Mouse (Mus musculus) WW6 (cell line): ENCODE measurements around the gene Sec16b.

Source experiments
- DNase-seq: peaks from one replicate; pipeline ENCODE4 v3.0.0-alpha.2; 2013; ENCODE audit warnings: low read depth, low spot score

Gene Sec16b

GRCm38 (mm10) chr1:157513559-157513958, 7.0 kb downstream of the Sec16b start:
- no peak for DNase-seq

GRCm38 (mm10) chr1:157514298-157514697, 7.8 kb downstream of the Sec16b start:
- DNase-seq, result no peak

GRCm38 (mm10) chr1:157516838-157517808, 10.6 kb downstream of the Sec16b start:
- no peak for DNase-seq

GRCm38 (mm10) chr1:157518111-157518523, 11.6 kb downstream of the Sec16b start:
- DNase-seq, result no peak

- no peak for DNase-seq
Measured at GRCm38 (mm10) chr1:157519396-157519795, 12.9 kb downstream of the Sec16b start.

GRCm38 (mm10) chr1:157522322-157522721, 15.8 kb downstream of the Sec16b start:
- no peak for DNase-seq

- DNase-seq, result no peak
Measured at GRCm38 (mm10) chr1:157524775-157525174, 18.2 kb downstream of the Sec16b start.

- no peak for DNase-seq
Measured at GRCm38 (mm10) chr1:157525692-157526354, 19.3 kb downstream of the Sec16b start.

- no peak for DNase-seq
Measured at GRCm38 (mm10) chr1:157526625-157527024, 20.1 kb downstream of the Sec16b start.

- no peak for DNase-seq
Measured at GRCm38 (mm10) chr1:157532826-157533460, 26.4 kb downstream of the Sec16b start.

GRCm38 (mm10) chr1:157535571-157535970, 29.0 kb downstream of the Sec16b start:
- DNase-seq, result no peak

GRCm38 (mm10) chr1:157536471-157536870, 29.9 kb downstream of the Sec16b start:
- no peak for DNase-seq

- DNase-seq, result no peak
Measured at GRCm38 (mm10) chr1:157537636-157538035, 31.1 kb downstream of the Sec16b start.

GRCm38 (mm10) chr1:157545056-157545455, 38.5 kb downstream of the Sec16b start:
- no peak for DNase-seq

- no peak for DNase-seq
Measured at GRCm38 (mm10) chr1:157547658-157548057, 41.1 kb downstream of the Sec16b start.

- no peak for DNase-seq
Measured at GRCm38 (mm10) chr1:157549721-157550120, 43.2 kb downstream of the Sec16b start.

- DNase-seq, result no peak
Measured at GRCm38 (mm10) chr1:157552749-157553451, 46.4 kb downstream of the Sec16b start.

- no peak for DNase-seq
Measured at GRCm38 (mm10) chr1:157554163-157554562, 47.6 kb downstream of the Sec16b start.

- no peak for DNase-seq
Measured at GRCm38 (mm10) chr1:157554686-157555530, 48.4 kb downstream of the Sec16b start.

GRCm38 (mm10) chr1:157555738-157556137, 49.2 kb downstream of the Sec16b start:
- no peak for DNase-seq

- DNase-seq, result no peak
Measured at GRCm38 (mm10) chr1:157556439-157556838, 49.9 kb downstream of the Sec16b start.
